Mouse (Mus musculus): ENCODE measurements around the gene Fam173a. TPM values are rescaled to one million over a fixed set of nuclear protein-coding genes. Genes with fewer than 3 reads are reported as not detected.
"Not testable (repeated sequence)": the region's sequence is repeated elsewhere in the genome, so short reads cannot be mapped to it uniquely, and the experiment has no call there.

The Fam173a gene
- polyA plus RNA-seq, 1 experiment: 64.5 TPM

GRCm38 (mm10) chr17:25818851-25819780, 26.4 kb upstream of the Fam173a start:
- no peak for TF ChIP-seq POLR2A (IDR thresholded peaks at IDR 0.05; ENCODE audit: borderline replicate concordance, low read depth, low read length)
- TF ChIP-seq CTCF (IDR thresholded peaks at IDR 0.05; ENCODE audit: low read depth, low read length): no peak
- Histone ChIP-seq H3K27ac (ENCODE audit: insufficient read depth, low read depth, low read length) (no peak overlapping the region), H3K4me1 (ENCODE audit: control insufficient read depth, insufficient read depth, low read length) (peaks cover 6% of the 10 kb centered on the region), H3K4me3 (ENCODE audit: insufficient read depth, low read length) (peak overlapping the region; percentile 12)

- no peak overlapping the region for H3K4me3 ChIP-seq (ENCODE audit: insufficient read depth, low read length)
- no peak overlapping the region for H3K27ac ChIP-seq (ENCODE audit: insufficient read depth, low read depth, low read length)
- no peak for TF ChIP-seq POLR2A (IDR thresholded peaks at IDR 0.05; ENCODE audit: borderline replicate concordance, low read depth, low read length)
- no peak for TF ChIP-seq CTCF (IDR thresholded peaks at IDR 0.05; ENCODE audit: low read depth, low read length)
- H3K4me1 ChIP-seq (ENCODE audit: control insufficient read depth, insufficient read depth, low read length): 0 out of 2 replicates have a peak, but pooled peaks cover 2% of the 10 kb centered on the region
Measured at GRCm38 (mm10) chr17:25817662-25818061, 25.0 kb upstream of the Fam173a start.

- no peak overlapping the region for H3K4me3 ChIP-seq (ENCODE audit: insufficient read depth, low read length)
- TF ChIP-seq POLR2A (IDR thresholded peaks at IDR 0.05; ENCODE audit: borderline replicate concordance, low read depth, low read length) (no peak), CTCF (IDR thresholded peaks at IDR 0.05; ENCODE audit: low read depth, low read length) (peak; percentile 11; the same call in 1 of the 2 replicates)
- H3K27ac ChIP-seq (ENCODE audit: insufficient read depth, low read depth, low read length): no peak overlapping the region
- H3K4me1 ChIP-seq (ENCODE audit: control insufficient read depth, insufficient read depth, low read length): no peaks in the 10 kb centered on the region
Measured at GRCm38 (mm10) chr17:25813471-25813870, 20.8 kb upstream of the Fam173a start.

- no peak overlapping the region for H3K27ac ChIP-seq (ENCODE audit: insufficient read depth, low read depth, low read length)
- no peak for TF ChIP-seq POLR2A (IDR thresholded peaks at IDR 0.05; ENCODE audit: borderline replicate concordance, low read depth, low read length)
- TF ChIP-seq CTCF (IDR thresholded peaks at IDR 0.05; ENCODE audit: low read depth, low read length): no peak
- no peaks in the 10 kb centered on the region for H3K4me1 ChIP-seq (ENCODE audit: control insufficient read depth, insufficient read depth, low read length)
- H3K4me3 ChIP-seq (ENCODE audit: insufficient read depth, low read length): no peak overlapping the region
Measured at GRCm38 (mm10) chr17:25810890-25811289, 18.2 kb upstream of the Fam173a start.

- no peaks in the 10 kb centered on the region for H3K4me1 ChIP-seq (ENCODE audit: control insufficient read depth, insufficient read depth, low read length)
- H3K4me3 ChIP-seq (ENCODE audit: insufficient read depth, low read length): peak overlapping the region; percentile 52
- TF ChIP-seq POLR2A (IDR thresholded peaks at IDR 0.05; ENCODE audit: borderline replicate concordance, low read depth, low read length) (no peak), CTCF (IDR thresholded peaks at IDR 0.05; ENCODE audit: low read depth, low read length) (no peak)
- no peak overlapping the region for H3K27ac ChIP-seq (ENCODE audit: insufficient read depth, low read depth, low read length)
Measured at GRCm38 (mm10) chr17:25809606-25810340, 17.1 kb upstream of the Fam173a start.

GRCm38 (mm10) chr17:25808789-25809605, 16.3 kb upstream of the Fam173a start, which contains the start of gene Fbxl16:
Gene Fbxl16 (plus strand): TSS chr17:25809085.
- Histone ChIP-seq H3K4me3 (ENCODE audit: insufficient read depth, low read length) (peak within 1 kb of the TSS; percentile 52), H3K27ac (ENCODE audit: insufficient read depth, low read depth, low read length) (no peak within 1 kb of the TSS), H3K4me1 (ENCODE audit: control insufficient read depth, insufficient read depth, low read length) (no peaks in the 10 kb centered on the region)
- TF ChIP-seq CTCF (IDR thresholded peaks at IDR 0.05; ENCODE audit: low read depth, low read length): no peak

- no peak for TF ChIP-seq CTCF (IDR thresholded peaks at IDR 0.05; ENCODE audit: low read depth, low read length)
- no peak for TF ChIP-seq POLR2A (IDR thresholded peaks at IDR 0.05; ENCODE audit: borderline replicate concordance, low read depth, low read length)
- Histone ChIP-seq H3K4me1 (ENCODE audit: control insufficient read depth, insufficient read depth, low read length) (no peaks in the 10 kb centered on the region), H3K4me3 (ENCODE audit: insufficient read depth, low read length) (no peak overlapping the region), H3K27ac (ENCODE audit: insufficient read depth, low read depth, low read length) (no peak overlapping the region)
Measured at GRCm38 (mm10) chr17:25808028-25808427, 15.3 kb upstream of the Fam173a start.

- not testable (repeated sequence) for H3K27ac ChIP-seq (ENCODE audit: insufficient read depth, low read depth, low read length); H3K4me1 ChIP-seq (ENCODE audit: control insufficient read depth, insufficient read depth, low read length); H3K4me3 ChIP-seq (ENCODE audit: insufficient read depth, low read length)
Measured at GRCm38 (mm10) chr17:25807452-25807851, 14.8 kb upstream of the Fam173a start.

GRCm38 (mm10) chr17:25806507-25806906, 13.8 kb upstream of the Fam173a start:
- no peak overlapping the region for H3K27ac ChIP-seq (ENCODE audit: insufficient read depth, low read depth, low read length)
- no peaks in the 10 kb centered on the region for H3K4me1 ChIP-seq (ENCODE audit: control insufficient read depth, insufficient read depth, low read length)
- TF ChIP-seq CTCF (IDR thresholded peaks at IDR 0.05; ENCODE audit: low read depth, low read length) (no peak), POLR2A (IDR thresholded peaks at IDR 0.05; ENCODE audit: borderline replicate concordance, low read depth, low read length) (no peak)
- no peak overlapping the region for H3K4me3 ChIP-seq (ENCODE audit: insufficient read depth, low read length)

Measured in bone marrow macrophage, adult 2 months (primary cell).